Mouse (Mus musculus): ENCODE measurements at regions not wholly inside any gene's neighbourhood (a gene's known extent, or its start where the extent isn't known, plus 50 kb on each side); places are given as distances from the start of the nearest gene placed in this dataset.

- intact Hi-C loops (cut with DNase I): no loop called here
- no peak for DNase-seq (ENCODE audit: extremely low spot score in 1 of 2, low spot score in 2 of 2)
These were observed 91.2 kb downstream of the Srek1 start for GRCm38 (mm10) chr13:103683169-103683568.

GRCm38 (mm10) chr13:103680740-103681139 lies 93.7 kb downstream of the Srek1 start:
- no peak for DNase-seq (ENCODE audit: extremely low spot score in 1 of 2, low spot score in 2 of 2)
- intact Hi-C loops (cut with DNase I): no loop called here

GRCm38 (mm10) chr13:103680052-103680451 lies 94.4 kb downstream of the Srek1 start:
- intact Hi-C loops (cut with DNase I): no loop called here
- no peak for DNase-seq (ENCODE audit: extremely low spot score in 1 of 2, low spot score in 2 of 2)

GRCm38 (mm10) chr13:103676831-103677230 lies 97.6 kb downstream of the Srek1 start:
- DNase-seq (ENCODE audit: extremely low spot score in 1 of 2, low spot score in 2 of 2): no peak
- intact Hi-C loops (cut with DNase I): no loop called here

GRCm38 (mm10) chr13:103676221-103676620 lies 98.2 kb downstream of the Srek1 start:
- DNase-seq (ENCODE audit: extremely low spot score in 1 of 2, low spot score in 2 of 2): no peak
- intact Hi-C loops (cut with DNase I): no loop called here

- DNase-seq (ENCODE audit: extremely low spot score in 1 of 2, low spot score in 2 of 2): no peak
- intact Hi-C loops (cut with DNase I): no loop called here
These were observed 103.8 kb downstream of the Srek1 start for GRCm38 (mm10) chr13:103670611-103671010.

- intact Hi-C loops (cut with DNase I): no loop called here
These were observed 104.6 kb downstream of the Srek1 start for GRCm38 (mm10) chr13:103669856-103670255.

GRCm38 (mm10) chr13:103667749-103668148 lies 106.7 kb downstream of the Srek1 start:
- DNase-seq (ENCODE audit: extremely low spot score in 1 of 2, low spot score in 2 of 2): no peak
- intact Hi-C loops (cut with DNase I): no loop called here

More at GRCm38 (mm10) chr13:103669856-103670255, 104.6 kb downstream of the Srek1 start:
- DNase-seq (ENCODE audit: extremely low spot score in 1 of 2, low spot score in 2 of 2): no peak

- DNase-seq (ENCODE audit: extremely low spot score in 1 of 2, low spot score in 2 of 2): no peak
- intact Hi-C loops (cut with DNase I): no loop called here
These were observed 114.0 kb downstream of the Srek1 start for GRCm38 (mm10) chr13:103660248-103660996.

GRCm38 (mm10) chr13:103655966-103656365 lies 118.4 kb downstream of the Srek1 start:
- no peak for DNase-seq (ENCODE audit: extremely low spot score in 1 of 2, low spot score in 2 of 2)
- intact Hi-C loops (cut with DNase I): no loop called here

GRCm38 (mm10) chr13:103653216-103653615 lies 121.2 kb downstream of the Srek1 start:
- no peak for DNase-seq (ENCODE audit: extremely low spot score in 1 of 2, low spot score in 2 of 2)
- intact Hi-C loops (cut with DNase I): no loop called here

- DNase-seq (ENCODE audit: extremely low spot score in 1 of 2, low spot score in 2 of 2): no peak
- intact Hi-C loops (cut with DNase I): loop anchor here (10.0 kb wide), 1 partner anchor 965 kb away; no protein-coding TSS in a partner anchor
These were observed 125.0 kb downstream of the Srek1 start for GRCm38 (mm10) chr13:103649383-103649782.

- intact Hi-C loops (cut with DNase I): loop anchor here (10.0 kb wide), 1 partner anchor 963 kb away; no protein-coding TSS in a partner anchor
- DNase-seq (ENCODE audit: extremely low spot score in 1 of 2, low spot score in 2 of 2): no peak
These were observed 126.4 kb downstream of the Srek1 start for GRCm38 (mm10) chr13:103648016-103648415.

GRCm38 (mm10) chr13:103646035-103646434 lies 128.4 kb downstream of the Srek1 start:
- no peak for DNase-seq (ENCODE audit: extremely low spot score in 1 of 2, low spot score in 2 of 2)
- intact Hi-C loops (cut with DNase I): loop anchor here (10.0 kb wide), 1 partner anchor 961 kb away; no protein-coding TSS in a partner anchor

GRCm38 (mm10) chr13:103643993-103644722 lies 130.2 kb downstream of the Srek1 start:
- peak; percentile 39 to 65 for DNase-seq (ENCODE audit: extremely low spot score in 1 of 2, low spot score in 2 of 2)
- intact Hi-C loops (cut with DNase I): loop anchor here (2.0 to 10.0 kb wide), 2 partner anchors 471 to 959 kb away; no protein-coding TSS in a partner anchor

- no peak for DNase-seq (ENCODE audit: extremely low spot score in 1 of 2, low spot score in 2 of 2)
- intact Hi-C loops (cut with DNase I): loop anchor here (10.0 kb wide), 1 partner anchor 959 kb away; no protein-coding TSS in a partner anchor
These were observed 130.9 kb downstream of the Srek1 start for GRCm38 (mm10) chr13:103643486-103643885.

GRCm38 (mm10) chr13:103642542-103643375 lies 131.6 kb downstream of the Srek1 start:
- intact Hi-C loops (cut with DNase I): loop anchor here (10.0 kb wide), 1 partner anchor 958 kb away; no protein-coding TSS in a partner anchor
- peak in 1 of 2 experiments; percentile 27 for DNase-seq (ENCODE audit: extremely low spot score in 1 of 2, low spot score in 2 of 2)

- no peak for DNase-seq (ENCODE audit: extremely low spot score in 1 of 2, low spot score in 2 of 2)
- intact Hi-C loops (cut with DNase I): no loop called here
These were observed 136.4 kb downstream of the Srek1 start for GRCm38 (mm10) chr13:103638038-103638437.

- intact Hi-C loops (cut with DNase I): no loop called here
- no peak for DNase-seq (ENCODE audit: extremely low spot score in 1 of 2, low spot score in 2 of 2)
These were observed 137.0 kb downstream of the Srek1 start for GRCm38 (mm10) chr13:103637414-103637813.
